Mouse (Mus musculus) cerebellum, postnatal 25 days (tissue): Measurements from ENCODE around the gene Gtf2a1l.

Experiments used
- DNase-seq, 2 experiments: peaks; one replicate each; pipeline ENCODE4 v3.0.0; 2021; ENCODE audit warnings: mixed read lengths in 2 of 2

The Gtf2a1l gene

DNA sequence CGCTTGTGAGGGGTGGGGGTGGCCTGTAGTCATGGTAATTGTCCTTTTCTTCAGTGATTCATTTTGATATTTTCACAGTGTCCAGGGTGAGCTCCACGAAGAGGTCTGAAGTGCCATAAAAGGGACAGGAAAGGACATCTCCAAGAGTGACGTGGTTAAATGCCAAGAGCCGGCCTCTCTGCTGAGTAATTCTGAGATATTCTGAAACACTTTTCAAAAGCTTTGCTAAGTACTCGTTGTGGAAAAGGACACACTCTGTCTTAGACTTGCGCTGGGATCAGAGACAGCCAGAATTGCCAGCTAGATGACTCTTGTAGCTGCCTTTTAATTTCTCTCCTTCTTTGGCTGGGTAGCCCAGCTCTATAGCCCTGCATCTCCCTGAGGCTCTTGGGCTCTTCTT is 9.9 kb upstream of the Gtf2a1l start:
- no peak for DNase-seq

GRCm38 (mm10) chr17:88666076-88666475 is 2.4 kb upstream of the Gtf2a1l start:
- peak in 1 of 2 experiments; percentile 24 for DNase-seq

GRCm38 (mm10) chr17:88669921-88670320 is 1.5 kb downstream of the Gtf2a1l start:
- no peak for DNase-seq

- no peak for DNase-seq
These were observed 2.3 kb downstream of the Gtf2a1l start for GRCm38 (mm10) chr17:88670800-88671199.

GRCm38 (mm10) chr17:88675310-88676309 is 7.2 kb downstream of the Gtf2a1l start:
- no peak for DNase-seq

DNA sequence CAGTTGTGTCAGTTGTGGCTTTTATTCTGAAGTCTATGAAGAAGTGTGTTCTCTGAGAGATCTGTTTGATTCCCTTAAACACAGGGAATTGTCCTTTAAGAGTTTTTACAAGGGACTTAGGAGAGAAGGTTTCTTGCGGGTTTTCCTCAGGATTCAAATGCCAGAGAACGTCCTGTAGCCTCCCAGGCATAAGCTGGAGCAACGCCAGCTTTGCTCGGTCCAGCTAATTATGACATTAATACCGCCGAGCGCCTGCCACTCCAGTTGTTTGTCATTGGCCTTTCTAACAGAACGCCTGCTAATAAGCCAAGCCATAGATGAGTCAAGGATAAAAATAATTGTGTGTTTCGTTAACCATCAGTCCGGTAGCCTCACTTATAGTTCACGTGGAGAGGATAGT is 19.8 kb downstream of the Gtf2a1l start:
- DNase-seq = peak; percentile 8 to 31

- no peak for DNase-seq
These were observed 28.3 kb downstream of the Gtf2a1l start for GRCm38 (mm10) chr17:88696656-88697333.

DNA sequence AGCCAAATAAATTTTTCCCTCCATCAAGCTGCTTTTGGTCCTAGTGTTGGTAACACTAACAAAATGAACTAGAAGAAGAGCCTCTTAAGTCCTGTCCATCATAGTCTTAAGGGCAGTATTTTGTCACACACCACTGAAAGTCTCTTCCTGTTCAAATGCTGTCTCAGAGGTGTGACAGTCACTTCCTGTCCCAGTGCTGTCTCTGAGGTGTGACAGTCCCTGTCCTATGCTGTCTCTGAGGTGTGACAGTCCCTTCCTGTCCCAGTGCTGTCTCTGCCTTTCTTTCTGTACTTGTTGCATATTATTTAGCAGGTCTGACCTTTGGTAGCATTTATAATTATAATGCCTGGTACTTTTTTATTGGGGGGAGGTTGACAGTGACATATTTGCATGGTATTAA is 32.4 kb downstream of the Gtf2a1l start:
- DNase-seq = no peak

DNA sequence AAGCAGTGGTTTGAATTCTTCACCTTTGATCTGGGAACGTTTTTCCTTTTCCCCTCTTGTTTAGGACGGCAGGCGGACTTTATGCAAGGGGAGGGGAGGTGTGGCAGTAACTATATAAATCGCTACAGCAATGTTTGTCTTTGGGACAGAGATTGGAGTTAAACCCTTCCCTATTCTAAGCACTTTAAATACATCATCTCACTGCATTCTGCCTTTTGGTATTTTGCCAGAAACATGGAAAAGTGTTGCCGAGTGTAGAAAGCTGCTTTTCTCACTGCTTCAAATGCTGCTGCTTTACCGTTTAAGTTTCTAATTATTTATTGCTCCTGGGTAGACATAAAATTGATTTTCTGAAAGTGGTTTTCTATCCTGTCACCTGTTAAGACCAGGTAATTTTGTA is 33.9 kb downstream of the Gtf2a1l start:
- no peak for DNase-seq

- no peak for DNase-seq
These were observed 34.7 kb downstream of the Gtf2a1l start for GRCm38 (mm10) chr17:88703112-88703511.

DNA sequence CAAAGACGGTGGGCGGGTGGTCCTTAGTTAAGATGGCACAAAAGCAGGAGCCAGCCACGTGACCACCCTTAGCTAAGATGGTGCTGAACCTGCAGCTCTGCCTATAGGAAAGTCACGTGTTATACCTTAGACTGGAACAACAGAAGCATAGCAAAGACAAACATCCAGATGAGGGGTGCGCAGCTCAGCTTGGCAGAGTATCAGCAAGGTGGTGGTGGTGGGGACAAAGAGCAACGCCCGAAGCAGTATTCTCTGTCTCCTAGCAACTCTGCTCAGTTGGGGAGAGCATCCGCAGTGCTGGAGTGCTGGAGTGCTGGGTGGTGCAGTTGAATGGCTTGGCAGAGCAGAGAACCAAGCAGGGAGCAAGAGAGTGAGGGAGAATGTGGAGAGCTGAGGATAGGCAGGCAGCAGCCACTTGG is 37.8 kb downstream of the Gtf2a1l start:
- no peak for DNase-seq

DNA sequence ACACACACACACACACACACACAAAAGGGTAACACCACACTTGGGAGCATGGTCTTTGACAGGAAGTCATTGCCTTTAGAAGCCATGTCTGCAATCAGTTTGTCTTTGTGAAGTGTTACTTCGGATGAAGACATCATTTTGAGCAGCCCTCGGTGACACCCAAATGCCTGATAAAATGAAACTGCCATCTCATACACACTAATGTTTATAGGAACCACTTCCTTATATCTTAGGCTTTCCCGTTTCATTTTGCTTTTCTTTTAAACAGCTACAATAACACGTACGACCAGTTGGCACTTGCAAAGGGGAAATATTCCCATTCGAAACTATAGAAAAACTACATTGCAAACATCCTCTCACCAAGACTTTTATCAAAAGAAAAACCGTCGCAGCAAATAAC is 81.2 kb downstream of the Gtf2a1l start:
- DNase-seq = no peak

GRCm38 (mm10) chr17:88752827-88753471 is 84.5 kb downstream of the Gtf2a1l start:
- DNase-seq = peak; percentile 20 to 64

DNA sequence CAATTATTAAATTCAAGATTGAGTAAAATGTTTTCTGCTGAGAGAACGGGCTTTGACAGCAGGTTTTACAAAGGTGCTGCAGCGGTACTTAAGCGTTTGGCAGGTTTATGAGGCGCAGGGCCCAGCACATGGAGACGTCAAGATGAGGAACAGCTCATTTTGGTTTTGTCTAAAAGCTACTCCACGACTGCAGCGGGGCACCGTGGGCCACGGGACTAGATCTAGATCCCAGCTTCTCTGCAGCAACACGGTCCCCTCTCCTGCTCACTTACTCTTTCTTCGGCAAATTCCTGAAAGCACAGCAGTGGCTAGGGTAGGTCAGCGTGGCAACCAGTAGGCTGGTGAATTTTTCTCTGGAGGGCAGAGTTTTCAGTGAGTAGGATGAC is 85.0 kb downstream of the Gtf2a1l start:
- no peak for DNase-seq

- no peak for DNase-seq
These were observed 87.3 kb downstream of the Gtf2a1l start for GRCm38 (mm10) chr17:88755776-88756175.

- DNase-seq = no peak
These were observed 89.6 kb downstream of the Gtf2a1l start for GRCm38 (mm10) chr17:88758003-88758437.

- DNase-seq = no peak
These were observed 95.1 kb downstream of the Gtf2a1l start for GRCm38 (mm10) chr17:88763396-88764135.

DNA sequence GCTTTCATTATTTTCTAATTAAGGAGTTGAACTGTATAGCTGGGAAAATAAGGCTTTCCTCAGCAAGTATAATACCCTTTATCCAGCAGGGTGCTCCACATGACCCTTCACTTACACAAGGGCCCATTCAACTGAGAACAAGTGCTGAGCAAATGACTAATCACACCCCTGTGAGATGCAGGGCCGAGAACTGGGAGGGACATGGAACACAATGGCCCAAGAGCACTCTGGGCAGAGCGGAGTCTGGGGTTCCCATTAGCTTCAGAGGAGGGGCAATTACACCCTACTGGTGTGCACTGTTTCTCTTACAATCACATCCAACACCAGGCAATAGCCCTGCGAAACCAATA is 95.7 kb downstream of the Gtf2a1l start:
- no peak for DNase-seq
